Mouse (Mus musculus) c-Kit-negative CD71-positive TER-119-positive erythroid progenitor cells, embryonic 14.5 days (primary cell): Measurements from ENCODE around the gene Actl7b.

Experiments used
- DNase-seq: peaks from one replicate; pipeline ENCODE4 v3.0.0-alpha.2; 2013; ENCODE audit warnings: low read depth, low spot score

Gene Actl7b

GRCm38 (mm10) chr4:56713155-56713554 lies 28.1 kb downstream of the Actl7b start:
- no peak for DNase-seq

DNA sequence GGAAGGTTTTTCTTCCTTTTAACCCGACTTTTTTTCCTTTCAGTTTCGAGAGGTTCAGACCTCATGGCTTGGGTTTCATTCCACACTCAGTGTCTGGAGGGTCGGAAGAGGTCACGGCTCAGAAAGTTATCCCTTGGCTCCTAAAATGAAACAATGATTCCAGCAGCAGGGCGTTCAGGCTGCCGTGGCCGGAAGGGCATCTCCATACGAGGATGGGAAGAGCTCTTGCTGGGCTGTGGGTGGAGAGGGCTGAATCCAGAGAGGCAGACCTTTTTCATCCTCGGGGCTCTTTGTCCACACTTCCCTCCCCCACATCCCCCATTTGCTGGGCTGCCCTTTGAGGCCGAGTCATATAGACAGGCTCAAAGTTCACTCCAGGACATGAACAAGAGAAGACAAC lies 39.0 kb downstream of the Actl7b start:
- no peak for DNase-seq

DNA sequence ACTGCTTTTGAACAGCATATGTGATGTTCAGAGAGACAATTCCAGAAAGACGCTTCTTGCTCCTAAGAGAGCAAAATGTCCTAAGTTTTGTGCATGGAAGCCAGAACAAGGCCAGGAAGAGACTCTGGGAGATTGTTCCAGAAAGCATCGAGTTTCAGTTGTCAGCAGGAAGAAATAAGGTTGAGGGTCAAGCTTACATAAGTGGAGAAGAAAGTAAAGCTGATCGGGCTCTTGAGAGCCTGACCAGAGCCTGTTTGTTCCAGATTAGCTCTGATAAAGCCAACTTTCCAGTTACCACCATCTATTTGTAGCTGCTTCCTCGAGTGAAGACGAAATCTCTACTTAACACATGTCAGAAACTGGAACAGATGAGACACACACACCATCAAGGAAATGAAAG lies 42.6 kb downstream of the Actl7b start:
- DNase-seq = no peak

DNA sequence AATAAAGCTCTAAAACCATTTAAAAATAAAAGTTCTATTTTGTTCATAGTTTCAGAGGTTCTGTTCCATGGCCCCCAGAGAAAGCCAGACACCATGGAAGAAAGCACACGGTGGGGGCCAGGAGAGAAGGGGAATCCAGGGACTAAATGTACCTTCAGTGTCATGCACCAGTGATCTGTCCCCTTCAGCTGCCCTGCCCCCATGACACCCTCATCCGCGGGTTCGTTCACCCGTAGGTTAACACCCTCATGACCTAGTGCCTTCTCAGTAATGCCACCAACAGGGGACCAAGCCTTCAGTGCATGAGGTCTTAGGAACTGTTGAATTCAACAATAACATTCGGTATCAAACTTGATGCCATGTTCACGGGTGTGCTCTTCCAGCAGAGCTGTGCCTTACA lies 44.8 kb downstream of the Actl7b start:
- no peak for DNase-seq
